In the genomic region with DNA sequence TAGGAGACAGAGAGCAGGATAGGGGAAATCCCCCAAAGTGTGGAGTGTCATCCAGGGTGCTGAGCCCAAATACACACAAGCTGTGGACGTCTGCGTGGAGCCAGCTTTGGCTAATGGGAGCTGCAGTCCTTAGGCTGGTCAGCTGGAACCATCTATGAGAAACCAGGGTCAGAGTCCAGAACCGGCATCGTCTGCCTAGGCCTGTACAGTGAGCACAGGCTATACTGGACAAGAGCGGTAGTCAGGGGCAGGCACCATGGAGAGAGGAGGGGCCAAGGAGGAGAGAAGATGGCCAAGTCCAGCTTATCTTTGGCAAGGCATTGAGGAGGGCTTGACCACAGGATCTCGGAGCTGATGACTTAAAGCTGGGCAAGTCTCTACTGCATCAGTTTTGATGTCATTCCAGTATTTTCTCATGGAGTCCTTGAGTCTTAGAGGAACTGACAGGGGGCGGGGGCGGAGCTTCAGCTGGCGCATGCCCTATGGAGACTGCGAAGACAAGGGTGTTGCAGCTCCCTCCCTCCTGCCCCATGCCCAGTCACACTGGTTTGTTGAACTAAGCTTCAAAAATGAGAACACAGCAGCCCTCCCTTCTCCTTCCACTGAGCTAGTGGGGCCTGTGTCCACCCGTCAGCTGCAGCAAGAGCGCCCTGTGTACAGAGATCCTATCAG, we compare ENCODE assay signal across 10 mouse cellular contexts.
A peak's percentile ranks its signal among the peaks of the same experiment; 100 is the strongest.
DNase-seq lines count a peak whose midpoint lies in the region; ATAC-seq lines count a peak whose summit lies in the region.
"Had no signal": no experiment of that assay in that cellular context is flagged by ENCODE, and none has a peak within 500 bp of the region (broad histone marks: within the 10 kb centered on the region; RNA-seq: fewer than 3 reads in every experiment).

No protein-coding gene starts in this region.

- H3K9me3 ChIP-seq in liver, embryonic 12.5 days (replicated peaks), result no peaks in the 10 kb centered on the region
- H3K9me3 ChIP-seq in limb, embryonic 15.5 days, result no peaks in the 10 kb centered on the region

- no peaks in the 10 kb centered on the region for H3K36me3 ChIP-seq in liver, embryonic 12.5 days
- H3K36me3 ChIP-seq in limb, embryonic 15.5 days, result no peaks in the 10 kb centered on the region

- H3K27ac ChIP-seq in liver, embryonic 12.5 days, result no peak overlapping the region
- 0 out of 2 replicates have a peak overlapping the region, but pooled peaks have one; percentile 35 for H3K27ac ChIP-seq in limb, embryonic 15.5 days

- WGBS in liver, embryonic 12.5 days (ENCODE audit: insufficient replicate concordance), result 69% methylated on average over 12 of the region's 12 CpGs
- 72% methylated on average over 12 of the region's 12 CpGs for WGBS in limb, embryonic 15.5 days

- H3K4me3 ChIP-seq in liver, embryonic 12.5 days, result no peak overlapping the region
- H3K4me3 ChIP-seq in limb, embryonic 15.5 days, result no peak overlapping the region
- H3K4me3 ChIP-seq: megakaryocyte, embryonic 14.5 days had no signal

- H3K4me2 ChIP-seq in liver, embryonic 12.5 days, result no peak overlapping the region
- no peak overlapping the region for H3K4me2 ChIP-seq in limb, embryonic 15.5 days

- H3K27me3 ChIP-seq in liver, embryonic 12.5 days (replicated peaks), result peaks cover 37% of the 10 kb centered on the region
- peaks cover 12% of the 10 kb centered on the region; the same call in 1 of the 2 replicates for H3K27me3 ChIP-seq in limb, embryonic 15.5 days

- no peak overlapping the region; the same call in 1 of the 2 replicates for H3K9ac ChIP-seq in liver, embryonic 12.5 days
- H3K9ac ChIP-seq in limb, embryonic 15.5 days, result no peak overlapping the region

- DNase-seq in liver (no peak), R1 (ENCODE audit: low read depth, low spot score) (peak; percentile 9)
- peak; percentile 29 for DNase-seq in kidney, adult 18-20 months
- DNase-seq in yolk sac, embryonic 10.5 days (ENCODE audit: low spot score), result no peak
- no peak for DNase-seq in testis, postnatal 10 days (ENCODE audit: low spot score)
- no peak for DNase-seq in adrenal gland, adult 8-10 months
- DNase-seq: cerebellum, postnatal 25 days had no signal

- no peaks in the 10 kb centered on the region for H3K4me1 ChIP-seq in liver, embryonic 12.5 days
- H3K4me1 ChIP-seq in limb, embryonic 15.5 days, result peaks cover 34% of the 10 kb centered on the region
- H3K4me1 ChIP-seq: megakaryocyte, embryonic 14.5 days had no signal

- ATAC-seq in liver, embryonic 12.5 days, result peak; percentile 44; the same call in 1 of the 2 replicates
- 0 out of 2 replicates have a peak, but pooled peaks have one; percentile 46 for ATAC-seq in limb, embryonic 15.5 days (ENCODE audit: insufficient number of reproducible peaks, low FRiP score, low TSS enrichment, low read depth)

Comparison
In these comparisons a context has a peak if more than half of its experiments do, and no peak if none do; other contexts are left out.
1. DNase-seq: peak in R1 (single experiment) and kidney, adult 18-20 months (single experiment); none in liver (single experiment), yolk sac, embryonic 10.5 days (single experiment), testis, postnatal 10 days (single experiment) and adrenal gland, adult 8-10 months (single experiment).